8 mouse cellular contexts compared by ENCODE assay signal in the genomic region with DNA sequence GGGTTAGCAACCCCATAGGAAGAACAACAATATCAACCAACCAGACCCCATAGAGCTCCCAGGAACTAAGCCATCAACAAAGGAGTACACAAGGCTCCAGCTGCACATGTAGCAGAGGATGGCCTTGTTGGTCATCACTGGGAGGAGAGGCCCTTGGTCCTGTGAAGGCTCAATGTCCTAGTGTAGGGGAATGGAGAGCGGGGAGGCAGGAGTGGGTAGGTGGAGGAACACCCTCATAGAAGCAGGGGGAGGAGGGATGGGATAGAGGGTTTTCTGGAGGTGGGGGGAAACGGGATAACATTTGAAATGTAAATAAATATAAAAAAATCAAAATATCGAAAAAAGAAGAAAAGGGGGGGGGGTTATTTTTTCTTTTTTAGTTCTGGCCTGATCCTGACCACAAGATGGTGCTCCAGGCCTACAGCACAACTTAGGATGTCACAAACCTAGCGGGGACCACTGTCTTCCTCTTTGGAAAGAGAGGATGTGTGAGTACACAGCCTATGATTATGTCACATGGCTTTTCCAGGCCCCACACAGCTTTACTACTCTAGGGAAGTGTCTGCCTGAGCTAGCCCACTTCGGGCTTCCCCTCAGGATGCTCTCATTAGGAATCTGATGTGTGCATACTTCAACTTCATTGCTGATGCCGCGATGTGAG. TPM values are rescaled to one million over a fixed set of nuclear protein-coding genes. Genes with fewer than 3 reads are reported as not detected.
DNase-seq lines count a peak whose midpoint lies in the region; ATAC-seq and TF ChIP-seq lines count a peak whose summit lies in the region.

No protein-coding gene starts in this region.

- H3K4me3 ChIP-seq in kidney, embryonic 14.5 days (ENCODE audit: low read length): no peak overlapping the region
- no peak overlapping the region for H3K4me3 ChIP-seq in MEL (ENCODE audit: control insufficient read depth in 1 of 2, insufficient read depth in 1 of 2, low read depth in 2 of 2, low read length in 2 of 2)
- no peak overlapping the region for H3K4me3 ChIP-seq in embryonic facial prominence, embryonic 10.5 days
- no peak overlapping the region for H3K4me3 ChIP-seq in midbrain, postnatal 0 days (ENCODE audit: low read depth, low read length)

- no peak for TF ChIP-seq POLR2A in MEL (IDR thresholded peaks at IDR 0.05; ENCODE audit: control insufficient read depth in 1 of 2, insufficient read depth in 1 of 2, low read depth in 1 of 2, low read length in 2 of 2, poor library complexity in 1 of 2)

- peaks cover 16% of the 10 kb centered on the region for H3K36me3 ChIP-seq in kidney, embryonic 14.5 days (ENCODE audit: control insufficient read depth, insufficient read depth, low read length)
- H3K36me3 ChIP-seq in MEL (ENCODE audit: control insufficient read depth in 1 of 2, insufficient read depth in 2 of 2, low read length in 2 of 2): no peaks in the 10 kb centered on the region
- H3K36me3 ChIP-seq in embryonic facial prominence, embryonic 10.5 days (replicated peaks): peaks cover 22% of the 10 kb centered on the region
- peaks cover 20% of the 10 kb centered on the region; the same call in 1 of the 2 replicates for H3K36me3 ChIP-seq in midbrain, postnatal 0 days (ENCODE audit: insufficient read depth, low read length)

- peak; percentile 75; the same call in 1 of the 2 replicates for ATAC-seq in kidney, embryonic 14.5 days (ENCODE audit: low FRiP score, low TSS enrichment)
- ATAC-seq in midbrain, postnatal 0 days (ENCODE audit: low FRiP score): peak; percentile 76
- no peak for ATAC-seq in activated CD4-positive, CD25-positive, alpha-beta regulatory T cell, adult 4 months

- no peak for DNase-seq in kidney, adult 11 months
- no peak for DNase-seq in MEL (ENCODE audit: low read depth, low spot score)
- DNase-seq in embryonic facial prominence, embryonic 10.5 days (ENCODE audit: low spot score): peak; percentile 24
- DNase-seq in kidney, postnatal 36 days: peak; percentile 15 to 60
- DNase-seq in midbrain, postnatal 0 days (ENCODE audit: low spot score): peak; percentile 71
- DNase-seq in adrenal gland, postnatal 36 days: no peak

- 70% methylated on average over 7 of the region's 7 CpGs for WGBS in kidney, embryonic 14.5 days
- WGBS in embryonic facial prominence, embryonic 10.5 days: 70% methylated on average over 7 of the region's 7 CpGs
- WGBS in midbrain, postnatal 0 days: 70% methylated on average over 7 of the region's 7 CpGs

- TF ChIP-seq EP300 in MEL (IDR thresholded peaks at IDR 0.05; ENCODE audit: low read depth in 1 of 2, low read length in 2 of 2): no peak

- no peaks in the 10 kb centered on the region for H3K4me1 ChIP-seq in kidney, embryonic 14.5 days (ENCODE audit: control insufficient read depth, insufficient read depth, low read length)
- H3K4me1 ChIP-seq in MEL (ENCODE audit: control insufficient read depth in 1 of 2, insufficient read depth in 2 of 2, low read length in 2 of 2): no peaks in the 10 kb centered on the region
- no peaks in the 10 kb centered on the region for H3K4me1 ChIP-seq in embryonic facial prominence, embryonic 10.5 days
- no peaks in the 10 kb centered on the region for H3K4me1 ChIP-seq in midbrain, postnatal 0 days (ENCODE audit: insufficient read depth, low read length)

- H3K4me2 ChIP-seq in kidney, embryonic 14.5 days (replicated peaks; ENCODE audit: low read depth, low read length): no peak overlapping the region
- H3K4me2 ChIP-seq in midbrain, postnatal 0 days (ENCODE audit: low read depth, low read length, poor library complexity, severe bottlenecking): no peak overlapping the region

- H3K79me2 ChIP-seq in MEL (ENCODE audit: control insufficient read depth, insufficient read depth, low read length, poor library complexity): no peaks in the 10 kb centered on the region

- H3K27ac ChIP-seq in kidney, embryonic 14.5 days (ENCODE audit: low read depth, low read length): no peak overlapping the region
- H3K27ac ChIP-seq in MEL (ENCODE audit: control insufficient read depth, low read depth, low read length): no peak overlapping the region
- no peak overlapping the region for H3K27ac ChIP-seq in embryonic facial prominence, embryonic 10.5 days (replicated peaks)
- H3K27ac ChIP-seq in midbrain, postnatal 0 days (ENCODE audit: low read depth, low read length): no peak overlapping the region

- H3K27me3 ChIP-seq in kidney, embryonic 14.5 days (ENCODE audit: control insufficient read depth, insufficient read depth, low read length): no peaks in the 10 kb centered on the region
- peaks cover 0 to 1% of the 10 kb centered on the region in 2 experiments; a peak in 1 of 4 replicates for H3K27me3 ChIP-seq in MEL (ENCODE audit: control insufficient read depth in 1 of 2, insufficient read depth in 2 of 2, low read length in 2 of 2)
- H3K27me3 ChIP-seq in embryonic facial prominence, embryonic 10.5 days (replicated peaks; ENCODE audit: low read depth, poor library complexity, severe bottlenecking): no peaks in the 10 kb centered on the region
- no peaks in the 10 kb centered on the region for H3K27me3 ChIP-seq in midbrain, postnatal 0 days (ENCODE audit: insufficient read depth, low read length)

- TF ChIP-seq RAD21 in MEL (IDR thresholded peaks at IDR 0.05; ENCODE audit: low read depth, low read length): peak; percentile 52

- TF ChIP-seq CTCF in MEL (IDR thresholded peaks at IDR 0.05 in 2 of 3, conservative IDR thresholded peaks at IDR 0.05 in 1 of 3; ENCODE audit: control insufficient read depth in 1 of 3, insufficient read depth in 1 of 3, low read depth in 2 of 3, low read length in 3 of 3, poor library complexity in 1 of 3, severe bottlenecking in 1 of 3): peak in 2 of 3 experiments; percentile 35 to 37; a peak in 4 of 6 replicates
- TF ChIP-seq CTCF in midbrain, postnatal 0 days (IDR thresholded peaks at IDR 0.05): peak; percentile 90

- H3K9me3 ChIP-seq in kidney, embryonic 14.5 days (ENCODE audit: control insufficient read depth, low read length): no peaks in the 10 kb centered on the region
- no peaks in the 10 kb centered on the region for H3K9me3 ChIP-seq in MEL (replicated peaks; ENCODE audit: insufficient read depth, low read length)
- H3K9me3 ChIP-seq in embryonic facial prominence, embryonic 10.5 days: no peaks in the 10 kb centered on the region
- no peaks in the 10 kb centered on the region for H3K9me3 ChIP-seq in midbrain, postnatal 0 days (ENCODE audit: low read length)

- no peak overlapping the region for H3K9ac ChIP-seq in kidney, embryonic 14.5 days (ENCODE audit: low read depth, low read length)
- no peak overlapping the region for H3K9ac ChIP-seq in MEL (ENCODE audit: control insufficient read depth, low read depth, low read length, poor library complexity, severe bottlenecking)
- no peak overlapping the region for H3K9ac ChIP-seq in midbrain, postnatal 0 days (replicated peaks; ENCODE audit: low read length, poor library complexity, severe bottlenecking)

TF ChIP-seq in MEL, 35 proteins besides CTCF, POLR2A, EP300 and RAD21:
- TF ChIP-seq SMC3 (IDR thresholded peaks at IDR 0.05; ENCODE audit: low read depth, low read length): 0 out of 2 replicates have a peak, but pooled peaks have one; percentile 21
- TF ChIP-seq NRF1 (IDR thresholded peaks at IDR 0.05; ENCODE audit: insufficient read depth, low read depth, low read length, poor library complexity, severe bottlenecking): no peak

RNA-seq across cellular contexts. Expression of a gene that starts 10.5 kb away (rescaled TPM):
- 26.3 and 38.8 TPM in 2 replicates for polyA plus RNA-seq in kidney, embryonic 14.5 days (2014; fragmentation: Nextera tagmentation; extraction: Ambion mirVana)
- total RNA-seq in MEL (2012; rRNA removed): 17.6 TPM in 2 replicates
- 10 to 100 TPM in 1 of 2 experiments, not detected in 1; 25.0 TPM for polyA plus RNA-seq in MEL (2012; ENCODE audit: insufficient read depth in 1 of 2, insufficient read length in 2 of 2, low read depth in 1 of 2, low replicate concordance in 2 of 2, missing spikeins in 1 of 2)
- 32.4 and 34.4 TPM in 2 replicates for polyA plus RNA-seq in embryonic facial prominence, embryonic 10.5 days (2016; fragmentation: Nextera tagmentation; extraction: Ambion mirVana)
- total RNA-seq in midbrain, postnatal 0 days (2014; rRNA removed): 104 and 111 TPM in 2 replicates
- 94.9 and 98.1 TPM in 2 replicates for polyA plus RNA-seq in midbrain, postnatal 0 days (2015; fragmentation: Nextera tagmentation; extraction: Ambion mirVana)
- 10 to 100 TPM; 18.6 to 34.1 TPM for polyA plus RNA-seq in activated CD4-positive, CD25-positive, alpha-beta regulatory T cell, adult 4 months (2017; shearing (Covaris generic))
- total RNA-seq in adrenal gland, postnatal 36 days (2021): 10 to 100 TPM; 44.9 to 49.9 TPM

RNA-seq across cellular contexts. Expression of a gene that starts 10.6 kb away (rescaled TPM):
- 48.6 and 57.3 TPM in 2 replicates for polyA plus RNA-seq in kidney, embryonic 14.5 days (2014; fragmentation: Nextera tagmentation; extraction: Ambion mirVana)
- total RNA-seq in MEL (2012; rRNA removed): 52.6 and 58.5 TPM in 2 replicates
- polyA plus RNA-seq in MEL (2012; ENCODE audit: insufficient read depth in 1 of 2, insufficient read length in 2 of 2, low read depth in 1 of 2, low replicate concordance in 2 of 2, missing spikeins in 1 of 2): 10 to 100 TPM in 1 of 2 experiments, not detected in 1; 63.2 TPM
- 60.6 and 61.1 TPM in 2 replicates for polyA plus RNA-seq in embryonic facial prominence, embryonic 10.5 days (2016; fragmentation: Nextera tagmentation; extraction: Ambion mirVana)
- 24.9 and 34.8 TPM in 2 replicates for total RNA-seq in midbrain, postnatal 0 days (2014; rRNA removed)
- polyA plus RNA-seq in midbrain, postnatal 0 days (2015; fragmentation: Nextera tagmentation; extraction: Ambion mirVana): 36.0 and 36.4 TPM in 2 replicates
- polyA plus RNA-seq in activated CD4-positive, CD25-positive, alpha-beta regulatory T cell, adult 4 months (2017; shearing (Covaris generic)): 10 to 100 TPM; 58.8 to 63.5 TPM
- 10 to 100 TPM; 50.2 to 60.1 TPM for total RNA-seq in adrenal gland, postnatal 36 days (2021)

Comparison
In these comparisons a context has a peak if more than half of its experiments do, and no peak if none do; other contexts are left out.
1. DNase-seq: peak in embryonic facial prominence, embryonic 10.5 days (single experiment), kidney, postnatal 36 days (2 of 2) and midbrain, postnatal 0 days (single experiment); none in kidney, adult 11 months (single experiment), MEL (single experiment) and adrenal gland, postnatal 36 days (0 of 2).